Mouse (Mus musculus) c-Kit-positive CD71-positive TER-119-negative erythroid progenitor cells, embryonic 14.5 days (primary cell): Measurements from ENCODE around the gene Lyl1.

Source experiments
- DNase-seq: peaks from one replicate; pipeline ENCODE4 v3.0.0-alpha.2; 2013; ENCODE audit warnings: low read depth

The Lyl1 gene

DNA sequence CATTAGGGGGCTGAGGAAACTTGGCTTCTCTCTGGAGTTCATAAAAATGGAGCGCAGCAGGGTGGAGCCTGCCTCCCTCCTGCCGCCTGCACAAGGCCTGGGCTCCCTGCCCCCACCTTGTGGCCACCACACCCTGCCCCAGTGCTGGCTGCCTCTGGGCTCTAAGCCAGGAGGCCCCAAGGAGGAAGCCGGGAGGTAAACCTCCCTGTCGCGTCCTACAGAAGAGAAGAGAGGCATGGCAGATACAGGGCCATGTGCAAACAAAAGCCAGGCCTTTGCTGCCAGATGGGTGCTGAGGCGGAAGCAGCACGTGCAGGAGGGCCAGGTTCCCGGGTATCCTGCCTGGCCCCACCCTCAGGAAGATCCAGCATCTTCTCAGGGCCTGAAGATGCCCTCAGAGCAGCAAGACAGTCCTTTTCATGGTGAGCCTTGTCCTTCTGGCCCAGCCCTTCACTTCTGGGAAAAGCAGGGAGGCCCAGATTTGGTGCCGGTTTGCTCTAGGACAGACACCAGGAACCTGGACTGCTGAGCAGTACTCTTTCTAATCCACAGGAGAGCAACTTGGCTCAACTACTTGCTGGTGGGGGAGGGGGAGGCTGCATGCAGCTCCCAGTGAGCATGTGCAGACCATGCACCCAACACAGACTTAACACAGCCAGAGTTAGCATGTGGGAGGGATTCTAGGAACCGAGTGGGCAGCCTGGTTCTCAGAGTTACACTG, 21.8 kb downstream of the Lyl1 start, which contains the start of gene G430095P16Rik:
Gene G430095P16Rik (plus strand): TSS at position 158 of the 721 bp plus-strand sequence.
- no peak for DNase-seq

DNA sequence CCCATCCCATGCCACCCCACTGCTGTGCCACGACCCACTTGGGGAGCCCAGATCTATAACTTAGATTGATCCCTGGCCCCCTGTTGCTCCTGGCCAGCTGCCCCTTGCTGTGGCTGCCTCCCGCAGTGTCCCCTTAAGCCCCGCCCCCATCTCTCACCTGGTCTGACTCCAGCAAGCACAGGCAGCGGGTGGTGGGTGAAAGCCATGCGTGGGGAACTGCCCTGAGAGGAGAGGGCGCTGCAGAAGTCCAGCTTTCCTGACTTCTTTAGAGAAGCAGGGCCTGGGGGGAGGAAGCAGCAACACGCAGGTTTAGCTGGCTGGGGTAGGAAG, 22.3 kb downstream of the Lyl1 start:
- DNase-seq: no peak

DNA sequence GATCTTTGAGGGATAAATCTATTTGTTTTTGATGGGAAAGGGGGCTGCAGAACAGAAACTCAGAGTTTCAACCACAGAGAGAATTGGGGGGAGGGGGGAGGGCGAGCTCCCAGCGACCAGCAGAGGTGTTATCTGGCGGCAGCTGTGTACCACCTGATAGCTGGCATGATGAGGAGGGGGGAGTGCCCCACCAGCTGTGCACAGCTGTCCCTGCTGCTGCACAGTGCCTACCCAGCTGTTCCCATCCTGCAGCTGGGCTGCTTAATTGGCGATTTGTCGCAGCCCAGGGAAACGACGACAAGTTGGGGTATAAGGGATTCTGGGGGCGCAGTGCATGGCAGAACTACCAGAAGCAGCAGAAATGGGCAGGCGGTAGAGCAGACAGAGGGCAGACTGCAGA, 23.4 kb downstream of the Lyl1 start:
- no peak for DNase-seq

DNA sequence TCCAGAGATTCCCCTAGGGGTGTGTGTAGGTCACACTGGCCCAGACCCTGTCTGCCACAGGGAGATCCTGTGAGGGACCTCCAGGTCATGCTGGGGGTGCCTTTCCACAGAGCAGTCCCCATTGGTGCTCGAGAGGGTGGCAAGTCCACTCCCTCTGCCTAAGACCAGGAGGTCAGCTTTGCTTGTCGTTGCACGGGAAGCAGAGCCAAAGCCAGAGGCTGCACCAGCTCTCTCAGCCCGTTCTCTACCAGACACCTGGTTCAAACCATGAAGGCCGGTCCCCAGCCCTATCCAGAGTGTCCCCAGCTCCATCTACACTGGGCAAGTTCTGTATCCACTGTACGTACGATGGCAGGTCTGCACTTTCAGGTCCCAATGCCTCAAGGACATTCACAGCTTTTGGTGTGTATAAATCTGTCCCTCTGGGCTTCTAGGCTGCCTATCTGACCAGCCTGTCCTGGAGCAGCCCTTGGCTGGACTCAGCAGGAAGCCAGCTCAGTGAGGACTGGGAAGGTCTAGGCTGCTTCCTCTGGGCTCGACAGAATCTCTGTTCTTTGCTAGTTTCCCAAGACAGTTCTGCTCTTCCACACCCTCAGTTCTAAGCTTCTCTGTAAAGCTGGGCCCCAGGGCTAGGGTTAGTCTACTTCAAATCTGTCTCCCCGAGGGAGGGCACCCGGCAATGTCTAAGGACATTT, 24.1 kb downstream of the Lyl1 start:
- no peak for DNase-seq

DNA sequence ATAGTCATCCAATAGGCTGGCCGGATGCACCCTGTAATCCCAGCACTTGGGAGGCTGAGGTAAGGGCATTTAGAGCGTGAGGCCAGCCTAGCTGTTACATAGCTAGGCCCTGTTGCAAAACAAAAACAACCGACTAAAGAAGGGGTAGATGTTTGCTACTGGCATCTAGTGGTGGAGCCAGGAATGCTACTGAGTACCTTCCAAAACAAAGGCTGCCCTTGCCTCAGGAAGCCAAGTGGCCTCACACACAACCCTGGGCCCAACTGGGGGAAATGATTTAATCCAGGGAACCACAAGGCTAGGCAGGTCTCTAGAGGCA, 24.6 kb downstream of the Lyl1 start:
- no peak for DNase-seq

DNA sequence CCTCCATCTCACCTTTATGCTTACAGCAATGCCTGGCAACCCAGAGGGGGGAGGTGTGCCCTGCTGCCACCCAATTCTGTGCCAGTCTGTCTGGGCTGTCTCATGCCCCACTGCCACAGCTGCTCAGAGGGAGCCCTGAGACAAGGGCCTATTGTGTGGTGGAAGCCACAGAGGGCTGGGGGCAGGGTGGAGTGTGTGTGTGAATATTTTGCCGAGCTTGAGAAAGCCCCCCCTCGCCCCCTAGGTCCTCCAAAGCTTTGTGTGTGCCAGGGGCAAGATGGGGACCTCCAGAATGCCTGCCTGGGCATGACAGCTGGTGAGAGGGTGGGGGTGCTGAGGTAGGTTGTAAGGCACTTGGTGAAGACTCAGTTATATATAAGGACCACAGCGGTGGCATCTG, 27.2 kb downstream of the Lyl1 start:
- no peak for DNase-seq

DNA sequence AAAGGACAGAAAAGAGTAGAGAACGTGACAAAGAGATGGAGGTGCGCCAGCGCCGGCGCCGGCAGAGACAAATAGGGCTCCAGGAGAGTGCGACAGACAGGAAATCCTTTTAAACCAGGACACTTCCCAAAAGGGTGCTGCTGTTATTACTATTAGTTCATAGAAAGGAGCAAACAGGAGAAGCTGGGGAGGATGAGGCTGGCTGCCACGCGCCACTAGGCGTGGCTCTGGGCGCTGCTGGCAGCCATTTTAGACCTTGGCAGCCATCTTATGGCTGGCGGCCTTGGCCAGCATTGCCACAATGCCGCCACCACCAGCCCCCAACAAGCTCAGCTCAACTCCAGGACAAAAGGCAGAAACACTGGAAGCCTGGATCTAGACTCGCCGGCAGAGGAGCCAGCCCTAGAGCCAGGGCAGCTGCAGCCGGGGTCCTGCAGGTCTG, 28.7 kb downstream of the Lyl1 start:
- no peak for DNase-seq

DNA sequence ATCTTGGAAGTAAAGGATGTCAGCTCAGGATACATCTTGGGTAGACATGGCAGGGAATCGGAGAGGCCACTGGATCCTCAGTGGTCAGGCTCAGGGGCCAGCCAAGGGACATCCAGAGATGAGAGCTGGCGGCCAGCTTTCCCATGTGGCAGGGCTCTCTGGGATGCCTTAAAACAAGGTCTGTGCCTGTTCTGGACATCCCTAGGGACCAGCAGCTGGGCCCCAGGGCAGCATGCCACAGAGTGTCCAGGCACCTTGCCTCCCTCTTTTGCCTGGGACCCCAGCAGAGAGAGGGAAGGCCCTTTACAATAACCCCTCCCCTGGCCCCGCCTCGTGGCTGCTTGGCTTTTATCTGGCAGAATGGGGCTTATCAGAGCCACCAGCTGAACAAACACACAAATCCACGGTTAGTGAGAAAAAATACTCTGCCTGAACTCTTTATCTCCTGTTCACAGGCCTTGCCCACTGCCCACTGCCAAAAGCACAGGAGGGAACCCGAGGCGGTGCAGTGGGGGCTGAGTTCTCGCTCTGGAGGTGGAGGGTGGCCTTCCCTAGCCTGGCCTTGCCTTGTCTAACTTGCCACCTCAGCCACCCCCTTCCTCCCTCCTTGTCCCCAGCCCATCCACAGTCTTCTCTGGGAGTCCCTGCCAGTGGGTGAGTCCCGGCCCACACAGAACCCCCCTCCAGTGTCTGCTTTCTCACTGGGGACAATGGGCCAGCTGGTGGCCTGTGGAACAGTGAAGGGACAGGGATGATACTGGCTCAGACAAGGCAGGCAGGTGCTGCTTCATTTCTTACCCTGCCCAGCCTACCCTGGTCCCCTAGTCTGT, 29.5 kb downstream of the Lyl1 start:
- peak; percentile 84 for DNase-seq

DNA sequence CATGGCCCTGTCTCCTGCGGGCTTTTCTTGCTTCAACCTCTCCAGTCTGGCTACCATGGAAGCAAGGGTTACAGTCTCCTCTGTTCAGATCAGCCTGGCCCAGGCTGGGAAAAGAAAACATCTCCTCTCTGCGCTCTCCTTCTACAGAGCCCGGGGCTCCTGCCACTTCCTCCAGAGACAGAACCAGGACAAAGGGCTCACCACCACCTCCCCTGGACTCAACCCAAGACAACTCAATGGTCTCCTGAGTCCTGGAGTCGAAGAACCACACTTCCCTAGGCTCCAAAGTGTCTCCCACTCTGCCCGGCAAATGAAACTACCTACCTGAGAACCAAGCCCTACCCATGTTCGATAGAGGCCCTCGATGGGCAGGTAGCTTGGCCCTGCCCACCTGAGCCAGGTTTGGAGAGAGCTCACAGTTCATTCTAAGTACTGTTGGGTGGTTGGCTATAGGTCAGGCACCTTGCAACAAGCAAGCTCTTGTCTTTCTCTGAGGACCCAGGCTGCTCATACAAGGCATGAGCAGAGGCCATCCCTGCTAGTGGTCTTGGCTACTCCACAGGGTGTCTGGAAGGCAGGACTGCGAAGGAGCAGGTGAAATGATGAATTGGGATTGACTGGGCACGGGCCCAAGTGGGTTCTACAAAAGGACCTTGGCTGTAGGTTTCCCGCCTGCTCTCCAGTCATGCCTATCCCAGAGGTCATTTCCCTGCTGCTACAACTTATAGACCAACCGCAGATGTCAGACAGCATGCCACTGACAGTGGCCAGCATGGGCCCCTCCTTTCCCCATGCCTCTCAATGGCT, 30.3 kb downstream of the Lyl1 start:
- no peak for DNase-seq

DNA sequence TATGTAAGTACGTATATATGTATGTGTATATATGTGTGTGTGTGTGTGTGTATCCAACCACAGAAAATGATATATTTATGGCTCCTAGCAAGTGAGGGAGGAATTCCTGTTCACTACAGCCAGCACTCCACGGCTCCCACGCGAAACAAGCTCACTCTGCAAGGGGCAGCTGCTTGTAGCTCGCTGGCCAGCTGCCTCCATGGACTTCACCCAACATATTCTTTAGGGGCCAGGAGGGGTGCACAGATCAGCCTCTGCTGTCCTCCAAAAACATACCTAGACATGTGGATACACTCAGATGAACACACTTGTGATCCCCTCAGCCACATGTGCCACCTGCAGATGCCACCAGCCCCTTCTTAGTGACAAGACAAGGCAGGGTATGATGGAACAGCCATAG, 31.3 kb downstream of the Lyl1 start:
- no peak for DNase-seq

DNA sequence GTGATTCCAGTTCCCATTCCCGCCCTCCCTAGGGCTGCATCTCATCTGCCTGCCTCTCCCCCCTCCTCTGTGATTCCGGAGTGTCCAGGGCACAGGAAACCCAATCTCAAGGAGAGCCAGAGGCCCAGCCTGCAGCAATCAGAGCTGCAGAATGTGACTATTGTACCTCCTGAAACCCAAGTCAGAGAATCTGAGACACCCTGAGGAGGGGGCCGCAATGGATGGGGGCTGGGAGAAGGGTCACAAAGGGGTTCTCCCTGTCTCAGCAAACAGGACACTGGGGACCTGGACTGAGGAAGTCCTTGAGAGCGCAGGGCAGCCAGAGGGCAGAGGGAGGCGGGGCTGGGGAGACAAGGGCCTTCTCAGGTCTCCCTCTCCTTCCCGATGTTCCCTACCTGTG, 31.7 kb downstream of the Lyl1 start:
- no peak for DNase-seq

DNA sequence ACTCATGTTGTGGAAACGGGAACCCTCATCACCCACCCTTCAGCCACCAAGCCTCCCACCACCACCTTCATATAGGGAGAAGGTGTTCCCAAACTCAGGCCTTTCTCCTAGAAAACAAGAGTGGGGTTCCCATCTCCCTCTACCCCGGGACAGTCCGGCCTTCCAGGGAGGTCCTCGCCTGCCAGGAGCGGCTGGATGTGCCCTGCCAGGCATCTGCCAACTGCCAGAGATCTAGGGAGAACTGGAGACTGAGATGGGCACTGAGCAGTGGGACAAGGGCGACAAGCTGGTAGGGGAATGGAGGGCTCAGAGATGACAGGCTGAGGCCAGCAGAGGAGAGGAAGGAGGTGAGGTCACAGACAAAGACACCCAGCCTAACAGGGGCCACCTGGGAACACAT, 32.7 kb downstream of the Lyl1 start:
- DNase-seq: no peak

DNA sequence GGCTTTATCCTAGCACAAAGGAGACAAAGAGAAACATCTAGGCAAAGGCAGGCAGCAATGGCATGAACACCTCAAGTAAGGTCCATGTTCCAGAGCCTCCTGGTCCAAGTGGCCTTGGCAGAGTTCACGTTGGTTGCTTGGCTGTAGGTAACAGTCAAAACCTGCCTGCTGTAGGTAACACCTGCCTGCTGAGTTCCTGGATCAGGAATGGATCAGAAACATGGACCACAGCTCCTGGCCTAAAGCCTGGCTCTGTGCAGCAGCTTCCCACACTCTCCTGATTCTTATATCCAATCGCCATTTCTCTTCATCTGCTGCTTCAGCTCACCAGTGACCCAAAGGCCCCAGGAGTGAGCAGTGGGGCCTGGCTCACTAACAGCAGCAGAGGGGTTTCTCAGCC, 33.4 kb downstream of the Lyl1 start:
- DNase-seq: no peak

DNA sequence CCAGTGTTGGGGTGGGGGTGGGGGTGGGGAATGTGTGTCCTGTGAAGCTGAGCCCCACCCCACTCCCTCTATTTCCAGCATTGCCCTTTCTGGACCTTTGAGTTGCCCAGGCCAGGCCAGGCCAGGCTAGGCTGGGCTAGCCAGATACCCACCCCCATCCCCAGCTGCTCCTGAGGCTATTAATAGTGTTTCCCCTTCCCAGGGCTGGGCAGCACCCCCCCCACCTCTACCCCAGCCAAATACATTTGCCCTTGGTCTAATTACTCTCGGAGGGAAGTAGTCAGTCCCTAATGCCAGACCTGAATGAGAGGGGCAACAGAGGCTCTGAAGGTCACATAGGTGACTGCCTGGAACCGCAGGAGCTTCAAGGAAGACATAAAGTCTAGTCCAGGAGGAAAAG, 34.3 kb downstream of the Lyl1 start:
- DNase-seq: no peak

DNA sequence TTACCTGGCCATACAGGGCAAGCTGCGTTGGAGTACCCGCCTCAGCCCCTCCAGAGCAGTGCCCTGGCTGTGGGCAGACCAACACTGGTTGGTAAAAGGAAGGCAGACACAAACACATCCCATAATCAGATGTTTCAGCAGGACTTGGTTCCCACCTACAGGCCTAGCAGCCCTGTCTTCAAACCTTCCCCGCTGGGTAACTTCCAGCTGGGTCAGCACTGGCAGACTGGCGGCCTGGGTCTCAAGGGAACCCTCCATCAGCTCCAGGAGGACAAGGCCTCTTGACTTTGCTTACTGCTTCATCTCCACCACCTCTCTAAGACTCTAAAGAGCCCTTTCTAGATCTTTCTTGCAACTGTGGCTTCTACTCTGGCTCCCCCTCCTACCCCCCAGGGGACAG, 35.3 kb downstream of the Lyl1 start:
- no peak for DNase-seq

DNA sequence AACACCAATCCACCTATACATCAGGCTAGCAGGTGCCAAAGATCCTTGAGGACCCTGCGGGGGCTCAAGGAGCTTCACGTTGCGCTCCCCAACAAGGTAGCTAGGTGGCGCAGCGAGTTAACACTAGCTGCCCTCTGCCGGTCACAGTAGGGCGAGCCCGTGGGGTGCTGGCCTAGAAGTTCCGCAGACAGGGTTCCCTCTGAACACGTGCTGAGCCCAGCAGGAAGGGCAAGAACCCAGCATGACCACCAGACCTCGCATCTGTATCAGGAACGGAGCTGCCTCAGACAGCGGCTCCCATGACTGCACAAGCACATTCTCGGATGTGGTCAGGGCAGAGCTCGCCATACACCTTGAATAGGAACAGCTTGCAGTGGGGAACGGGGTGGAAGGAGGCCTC, 36.4 kb downstream of the Lyl1 start:
- peak; percentile 72 for DNase-seq

DNA sequence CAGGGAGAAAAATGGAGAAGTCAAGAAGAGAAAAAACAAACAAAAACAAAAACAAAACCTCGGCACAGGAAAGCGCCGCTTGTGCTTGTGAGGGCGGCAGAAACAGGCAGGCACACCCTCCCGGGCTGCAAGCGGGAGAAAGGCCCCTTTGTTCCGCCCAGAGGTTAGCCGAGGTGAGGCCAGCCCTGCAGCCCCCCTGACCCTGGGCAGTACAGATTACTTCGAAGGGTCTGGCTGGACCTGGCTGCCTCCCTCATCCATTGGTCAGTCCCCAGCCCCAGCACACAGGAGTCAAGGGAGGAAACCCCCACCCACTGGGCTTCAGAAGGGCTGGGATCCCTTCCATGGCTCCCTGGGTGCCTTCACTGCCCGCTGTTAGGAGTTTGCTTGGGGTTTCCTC, 37.0 kb downstream of the Lyl1 start:
- DNase-seq: no peak

DNA sequence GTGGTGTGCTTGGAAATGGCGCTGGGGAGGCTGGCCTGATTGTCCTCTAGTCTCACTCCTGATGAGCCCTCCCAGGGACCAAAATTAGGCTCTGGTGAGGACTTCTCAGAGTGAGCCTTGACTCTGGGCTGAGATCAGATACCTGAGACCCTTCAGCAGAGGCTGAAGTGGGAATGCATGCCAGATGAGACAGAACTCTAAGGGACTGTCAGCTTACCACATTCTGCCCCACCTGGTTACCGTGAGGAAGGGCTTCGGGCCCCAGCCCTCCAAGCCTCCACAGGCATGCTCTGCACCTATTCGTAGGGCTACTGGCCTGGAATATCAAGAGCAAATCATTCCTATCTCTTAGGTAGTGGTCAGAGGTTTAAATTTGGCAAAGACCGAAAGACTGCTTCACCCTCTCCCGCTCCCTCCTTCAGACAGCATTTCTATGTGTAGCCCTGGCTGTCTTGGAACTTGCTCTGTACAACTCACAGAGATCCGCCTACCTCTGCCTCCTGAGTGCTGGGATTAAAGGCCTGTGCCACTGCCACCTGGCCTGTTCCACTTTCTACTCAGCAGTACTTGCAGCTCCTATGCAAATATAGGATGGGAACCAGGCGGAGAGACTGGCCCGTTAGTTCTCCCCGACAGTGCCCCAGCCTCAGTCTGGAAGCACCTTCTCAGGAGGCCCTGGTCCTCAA, 37.6 kb downstream of the Lyl1 start:
- DNase-seq: no peak

DNA sequence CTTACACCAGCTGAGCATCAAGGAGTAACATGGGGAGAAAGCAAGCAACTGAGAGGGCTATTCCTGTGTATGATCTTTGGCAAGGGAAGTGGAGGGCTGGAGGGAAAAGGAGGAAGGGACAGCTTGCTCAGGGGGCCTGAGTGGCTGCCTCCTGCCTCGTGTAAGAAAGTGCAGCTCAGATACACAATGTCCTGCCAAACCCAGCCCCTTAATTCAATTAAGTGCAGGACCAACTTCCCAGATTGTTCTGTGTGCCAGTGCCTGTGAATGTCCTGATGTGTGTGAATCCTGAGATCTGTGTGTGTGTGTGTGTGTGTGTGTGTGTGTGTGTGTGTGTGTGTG, 38.1 kb downstream of the Lyl1 start:
- no peak for DNase-seq

DNA sequence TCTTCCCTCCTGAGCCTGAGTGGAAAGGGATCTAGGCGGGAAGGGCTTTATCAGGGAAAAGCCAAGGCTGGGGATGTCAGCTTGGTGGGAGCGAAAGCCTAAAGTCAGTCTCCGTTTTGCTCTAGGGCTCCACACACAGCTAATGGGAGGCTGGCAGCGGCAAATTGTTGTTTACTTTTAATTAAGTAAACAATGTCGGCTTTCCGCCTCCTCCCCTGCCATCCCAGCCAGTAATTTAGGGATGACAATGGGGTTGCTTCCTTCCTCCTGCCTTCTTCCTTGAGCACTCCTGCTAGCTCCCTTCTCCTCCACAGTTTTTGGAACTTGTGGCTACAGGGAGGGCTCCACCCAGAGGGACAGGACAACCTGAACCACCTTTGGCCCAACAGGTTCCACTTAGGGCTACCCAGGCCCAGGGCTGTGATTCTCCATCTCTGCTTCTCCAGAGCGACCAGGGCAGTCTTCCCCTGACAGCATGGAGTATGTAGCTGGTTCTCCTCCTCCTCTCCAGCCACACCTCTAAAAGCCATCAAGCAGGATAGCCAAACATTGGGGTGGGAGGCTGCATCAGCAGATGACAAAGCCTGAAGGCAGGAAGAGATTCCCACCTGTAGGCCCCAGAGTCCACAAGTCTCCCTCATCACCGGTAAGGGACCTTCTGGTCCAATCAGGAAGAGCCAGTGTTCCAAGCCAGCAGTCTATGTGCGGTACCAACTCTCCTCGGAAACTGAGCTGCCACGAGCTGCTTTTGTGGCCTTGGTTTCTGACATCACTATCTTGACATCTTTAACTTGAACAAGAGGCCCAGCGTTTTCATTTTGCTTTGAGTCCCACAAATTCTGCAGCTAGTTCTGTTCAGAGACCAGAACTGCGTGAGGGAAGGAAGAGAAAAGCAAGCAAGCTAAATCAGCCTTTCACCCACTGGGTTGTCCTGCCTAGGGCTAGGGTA, 39.9 kb downstream of the Lyl1 start:
- no peak for DNase-seq
